15 mouse cellular contexts compared by ENCODE assay signal in genomic region chr2:90577451-90578279, GRCm38 (mm10). TPM values are rescaled to one million over a fixed set of nuclear protein-coding genes. Genes with fewer than 3 reads are reported as not detected.
DNase-seq lines count a peak whose midpoint lies in the region; ATAC-seq and TF ChIP-seq lines count a peak whose summit lies in the region.
"Had no signal": no experiment of that assay in that cellular context is flagged by ENCODE, and none has a peak within 500 bp of the region (broad histone marks: within the 10 kb centered on the region; RNA-seq: fewer than 3 reads in every experiment).

No protein-coding gene starts in this region.

- TF ChIP-seq EP300 in MEL (IDR thresholded peaks at IDR 0.05; ENCODE audit: low read depth in 1 of 2, low read length in 2 of 2): peak in 1 of 2 experiments; percentile 25; a peak in 1 of 4 replicates
- no peak for TF ChIP-seq EP300 in liver, postnatal 0 days (IDR thresholded peaks at IDR 0.05; ENCODE audit: low read depth)

- no peak for TF ChIP-seq CTCF in MEL (IDR thresholded peaks at IDR 0.05 in 2 of 3, conservative IDR thresholded peaks at IDR 0.05 in 1 of 3; ENCODE audit: control insufficient read depth in 1 of 3, insufficient read depth in 1 of 3, low read depth in 2 of 3, low read length in 3 of 3, poor library complexity in 1 of 3, severe bottlenecking in 1 of 3)
- no peak for TF ChIP-seq CTCF in liver, postnatal 0 days (IDR thresholded peaks at IDR 0.05; ENCODE audit: low read depth)

- no peak for ATAC-seq in liver, postnatal 0 days
- ATAC-seq: forebrain, embryonic 15.5 days; intestine, postnatal 0 days had no signal

- H3K9ac ChIP-seq in MEL (ENCODE audit: control insufficient read depth, low read depth, low read length, poor library complexity, severe bottlenecking): peak overlapping the region; percentile 41
- no peak overlapping the region for H3K9ac ChIP-seq in liver, postnatal 0 days (replicated peaks)
- H3K9ac ChIP-seq: embryonic facial prominence, embryonic 12.5 days; forebrain, embryonic 15.5 days; heart, embryonic 12.5 days; limb, embryonic 12.5 days; midbrain, embryonic 12.5 days; stomach, embryonic 15.5 days had no signal

- 60% methylated on average over 7 of the region's 7 CpGs for WGBS in liver, postnatal 0 days (ENCODE audit: insufficient replicate concordance)

- DNase-seq in cerebellum, adult 9-10 months: peak; percentile 24
- DNase-seq in cerebellum, adult 9-11 months: no peak
- peak; percentile 7 for DNase-seq in kidney, adult 9 months
- DNase-seq in kidney, postnatal 14 days: no peak
- no peak for DNase-seq in MEL (ENCODE audit: low read depth, low spot score)
- DNase-seq in liver, postnatal 0 days: peak; percentile 14
- no peak for DNase-seq in adrenal gland, adult 2 months
- no peak for DNase-seq in cerebellum, adult 11 months

- peak overlapping the region; percentile 44 for H3K27ac ChIP-seq in MEL (ENCODE audit: control insufficient read depth, low read depth, low read length)
- H3K27ac ChIP-seq in liver, postnatal 0 days (ENCODE audit: low read depth): peak overlapping the region; percentile 62
- H3K27ac ChIP-seq: embryonic facial prominence, embryonic 12.5 days; forebrain, embryonic 15.5 days; limb, embryonic 12.5 days; midbrain, embryonic 12.5 days; stomach, embryonic 15.5 days had no signal

- TF ChIP-seq POLR2A in MEL (IDR thresholded peaks at IDR 0.05; ENCODE audit: control insufficient read depth in 1 of 2, insufficient read depth in 1 of 2, low read depth in 1 of 2, low read length in 2 of 2, poor library complexity in 1 of 2): no peak

- peaks cover 0 to 48% of the 10 kb centered on the region in 2 experiments; a peak in 2 of 4 replicates for H3K36me3 ChIP-seq in MEL (ENCODE audit: control insufficient read depth in 1 of 2, insufficient read depth in 2 of 2, low read length in 2 of 2)
- no peaks in the 10 kb centered on the region for H3K36me3 ChIP-seq in liver, postnatal 0 days (replicated peaks; ENCODE audit: insufficient read depth, low read length)
- H3K36me3 ChIP-seq: embryonic facial prominence, embryonic 12.5 days; forebrain, embryonic 15.5 days; heart, embryonic 12.5 days; limb, embryonic 12.5 days; midbrain, embryonic 12.5 days; stomach, embryonic 15.5 days had no signal

- no peak for TF ChIP-seq RAD21 in MEL (IDR thresholded peaks at IDR 0.05; ENCODE audit: low read depth, low read length)

- H3K4me3 ChIP-seq in MEL (ENCODE audit: control insufficient read depth in 1 of 2, insufficient read depth in 1 of 2, low read depth in 2 of 2, low read length in 2 of 2): peak overlapping the region; percentile 29 to 36
- H3K4me3 ChIP-seq in liver, postnatal 0 days (ENCODE audit: low read depth, low read length): peak overlapping the region; percentile 8; the same call in 1 of the 2 replicates
- H3K4me3 ChIP-seq: embryonic facial prominence, embryonic 12.5 days; limb, embryonic 12.5 days; midbrain, embryonic 12.5 days; stomach, embryonic 15.5 days had no signal

- no peaks in the 10 kb centered on the region for H3K27me3 ChIP-seq in MEL (ENCODE audit: control insufficient read depth in 1 of 2, insufficient read depth in 2 of 2, low read length in 2 of 2)
- no peaks in the 10 kb centered on the region for H3K27me3 ChIP-seq in liver, postnatal 0 days (ENCODE audit: insufficient read depth, low read length)
- H3K27me3 ChIP-seq: heart, embryonic 12.5 days; stomach, embryonic 15.5 days had no signal

- peak overlapping the region; percentile 100 for H3K4me2 ChIP-seq in liver, postnatal 0 days (ENCODE audit: low read depth, low read length)
- H3K4me2 ChIP-seq: limb, embryonic 12.5 days had no signal

- H3K4me1 ChIP-seq in MEL (ENCODE audit: control insufficient read depth in 1 of 2, insufficient read depth in 2 of 2, low read length in 2 of 2): peaks cover 31 to 39% of the 10 kb centered on the region in 2 experiments
- H3K4me1 ChIP-seq in liver, postnatal 0 days (ENCODE audit: insufficient read depth): peaks cover 44% of the 10 kb centered on the region

- peaks cover 38% of the 10 kb centered on the region for H3K79me2 ChIP-seq in MEL (ENCODE audit: control insufficient read depth, insufficient read depth, low read length, poor library complexity)

- H3K9me3 ChIP-seq in MEL (replicated peaks; ENCODE audit: insufficient read depth, low read length): no peaks in the 10 kb centered on the region
- no peaks in the 10 kb centered on the region for H3K9me3 ChIP-seq in liver, postnatal 0 days (ENCODE audit: low read length)
- H3K9me3 ChIP-seq: embryonic facial prominence, embryonic 12.5 days; forebrain, embryonic 15.5 days; heart, embryonic 12.5 days; limb, embryonic 12.5 days; midbrain, embryonic 12.5 days; stomach, embryonic 15.5 days had no signal

TF ChIP-seq in MEL, 35 proteins besides CTCF, POLR2A, EP300 and RAD21:
- TF ChIP-seq ZNF384 (IDR thresholded peaks at IDR 0.05; ENCODE audit: low read depth, low read length) (0 out of 2 replicates have a peak, but pooled peaks have one; percentile 43), SMC3 (IDR thresholded peaks at IDR 0.05; ENCODE audit: low read depth, low read length) (no peak), SIN3A (IDR thresholded peaks at IDR 0.05; ENCODE audit: low read length) (peak; percentile 15; the same call in 1 of the 2 replicates), TBP (IDR thresholded peaks at IDR 0.05; ENCODE audit: low read depth, low read length) (0 out of 2 replicates have a peak, but pooled peaks have one; percentile 6), RCOR1 (IDR thresholded peaks at IDR 0.05; ENCODE audit: low read depth, low read length) (no peak), MAFK (IDR thresholded peaks at IDR 0.05; ENCODE audit: borderline replicate concordance, low read depth, low read length) (0 out of 2 replicates have a peak, but pooled peaks have one; percentile 32)

RNA-seq across cellular contexts. Expression of gene Ptprj, which starts 2.8 kb away (rescaled TPM):
- total RNA-seq in MEL (2012; rRNA removed): 10.0 and 10.2 TPM in 2 replicates
- polyA plus RNA-seq in MEL (2012; ENCODE audit: insufficient read depth in 1 of 2, insufficient read length in 2 of 2, low read depth in 1 of 2, low replicate concordance in 2 of 2, missing spikeins in 1 of 2): 1 to 10 TPM in 1 of 2 experiments, not detected in 1; 6.4 TPM
- 2.7 and 2.8 TPM in 2 replicates for polyA plus RNA-seq in liver, postnatal 0 days (2015; fragmentation: Nextera tagmentation; extraction: Ambion mirVana)
- total RNA-seq in adrenal gland, adult 2 months (2021): 10 to 100 TPM; 15.2 to 20.6 TPM
- 2.4 and 2.6 TPM in 2 replicates for polyA plus RNA-seq in adrenal gland, adult 2 months (2012; rRNA removed)

Comparison
In these comparisons a context has a peak if more than half of its experiments do, and no peak if none do; other contexts are left out.
1. DNase-seq: peak in cerebellum, adult 9-10 months (single experiment), kidney, adult 9 months (single experiment) and liver, postnatal 0 days (single experiment); none in cerebellum, adult 9-11 months (single experiment), kidney, postnatal 14 days (single experiment), MEL (single experiment), adrenal gland, adult 2 months (single experiment) and cerebellum, adult 11 months (single experiment).